Mouse (Mus musculus) liver, embryonic 13.5 days (tissue): Measurements from ENCODE around the gene Prmt7. TPM values are rescaled to one million over a fixed set of nuclear protein-coding genes. Genes with fewer than 3 reads are reported as not detected.

Experiments used
- ATAC-seq: fragments of 200-750 bp; cut with Nextera tagmentation; 2 replicates; pipeline ENCODE4 v1.8.0; 2017; ENCODE audit warnings: low read depth, mild to moderate bottlenecking, moderate number of reproducible peaks, moderate library complexity
- DNase-seq: peaks from one replicate; pipeline ENCODE4 v3.0.0; 2022
- H3K27ac ChIP-seq: fragments of 300-500 bp; sonication (generic); 2 replicates; pipeline ENCODE4 v1.5.1; 2015; ENCODE audit warnings: moderate library complexity, mild to moderate bottlenecking, inconsistent platforms
- H3K27me3 ChIP-seq: fragments of 300-500 bp; sonication (generic); 2 replicates; pipeline ENCODE4 v1.6.1; 2015; ENCODE audit warnings: mild to moderate bottlenecking, inconsistent platforms
- H3K36me3 ChIP-seq: fragments of 300-500 bp; sonication (generic); 2 replicates; pipeline ENCODE4 v1.6.1; 2015; ENCODE audit warnings: mild to moderate bottlenecking, inconsistent platforms
- H3K4me1 ChIP-seq: fragments of 300-500 bp; sonication (generic); replicated peaks from 2 replicates; pipeline ENCODE4 v1.6.1; 2015; ENCODE audit warnings: inconsistent platforms
- H3K4me2 ChIP-seq: fragments of 300-500 bp; sonication (generic); 2 replicates; pipeline ENCODE4 v1.6.1; 2015; ENCODE audit warnings: inconsistent platforms, mild to moderate bottlenecking, moderate library complexity
- H3K4me3 ChIP-seq: fragments of 300-500 bp; sonication (generic); replicated peaks from 2 replicates; pipeline ENCODE4 v1.5.1; 2015; ENCODE audit warnings: mild to moderate bottlenecking, inconsistent platforms
- H3K9ac ChIP-seq: fragments of 300-500 bp; sonication (generic); 2 replicates; pipeline ENCODE4 v1.6.1; 2015; ENCODE audit warnings: mild to moderate bottlenecking, inconsistent platforms
- H3K9me3 ChIP-seq: fragments of 300-500 bp; sonication (generic); replicated peaks from 2 replicates; pipeline ENCODE4 v1.6.1; 2016; ENCODE audit warnings: inconsistent platforms
- WGBS: fragments of 180-500 bp; shearing (Covaris S2); methylation state at CpG from one replicate; pipeline ENCODE4 v1.1.7; 2015; ENCODE audit not compliant: insufficient replicate concordance; 5-methylcytosine and 5-hydroxymethylcytosine counted together
- polyA plus RNA-seq: library from polyadenylated mRNA; unstranded; fragments of >200 nt; fragmentation: Nextera tagmentation; extraction: Ambion mirVana; gene quantifications from 2 replicates; pipeline ENCODE4 v1.2.1, GENCODE M21; 2015

Gene Prmt7
- 31.3 and 33.0 TPM in 2 replicates for polyA plus RNA-seq

- Histone ChIP-seq H3K9me3 (no peaks in the 10 kb centered on the region), H3K4me3 (peak within 1 kb of the TSS; percentile 91), H3K27me3 (no peaks in the 10 kb centered on the region), H3K36me3 (peaks cover 46% of the 10 kb centered on the region), H3K27ac (peak within 1 kb of the TSS; percentile 92), H3K4me2 (peak within 1 kb of the TSS; percentile 89), H3K4me1 (peaks cover 34% of the 10 kb centered on the region), H3K9ac (peak within 1 kb of the TSS; percentile 93)
- WGBS = 0% methylated on average over 52 of the region's 52 CpGs
- DNase-seq (peak; percentile 92), ATAC-seq (peak; percentile 97)
Measured at GRCm38 (mm10) chr8:106210821-106211345, at the start of gene Prmt7, which contains the start of gene Slc7a6os. Gene Prmt7, plus strand, starts transcription at chr8:106210936. Gene Slc7a6os, minus strand, starts transcription at chr8:106210935.

GRCm38 (mm10) chr8:106163251-106163650 lies 47.5 kb upstream of the Prmt7 start:
- peaks cover 7% of the 10 kb centered on the region for H3K4me1 ChIP-seq
- H3K9me3 ChIP-seq = no peaks in the 10 kb centered on the region
- H3K9ac ChIP-seq = no peak overlapping the region
- H3K27ac ChIP-seq = no peak overlapping the region
- H3K4me2 ChIP-seq = no peak overlapping the region
- WGBS = 80% methylated on average over 9 of the region's 9 CpGs
- ATAC-seq (no peak), DNase-seq (no peak)
- 0 out of 2 replicates have a peak, but pooled peaks cover 10% of the 10 kb centered on the region for H3K27me3 ChIP-seq
- H3K36me3 ChIP-seq = peaks cover 44% of the 10 kb centered on the region
- no peak overlapping the region for H3K4me3 ChIP-seq

- no peak overlapping the region for H3K4me2 ChIP-seq
- peaks cover 33% of the 10 kb centered on the region for H3K36me3 ChIP-seq
- H3K9me3 ChIP-seq = no peaks in the 10 kb centered on the region
- no peak overlapping the region for H3K27ac ChIP-seq
- WGBS = 36% methylated on average over 4 of the region's 4 CpGs
- DNase-seq (peak; percentile 61), ATAC-seq (no peak)
- H3K4me1 ChIP-seq = peaks cover 27% of the 10 kb centered on the region
- H3K9ac ChIP-seq = no peak overlapping the region
- no peak overlapping the region for H3K4me3 ChIP-seq
- 0 out of 2 replicates have a peak, but pooled peaks cover 10% of the 10 kb centered on the region for H3K27me3 ChIP-seq
Measured at GRCm38 (mm10) chr8:106165460-106165859, 45.3 kb upstream of the Prmt7 start.

GRCm38 (mm10) chr8:106168356-106169016 lies 42.2 kb upstream of the Prmt7 start, which contains the start of gene Slc7a6:
Gene Slc7a6, plus strand, starts transcription at chr8:106168857.
- Histone ChIP-seq H3K27me3 (0 out of 2 replicates have a peak, but pooled peaks cover 10% of the 10 kb centered on the region), H3K4me1 (peaks cover 27% of the 10 kb centered on the region), H3K27ac (peak within 1 kb of the TSS; percentile 77), H3K9me3 (no peaks in the 10 kb centered on the region), H3K9ac (peak within 1 kb of the TSS; percentile 80), H3K4me2 (peak within 1 kb of the TSS; percentile 100), H3K4me3 (peak within 1 kb of the TSS; percentile 79), H3K36me3 (peaks cover 7% of the 10 kb centered on the region)
- DNase-seq (peak; percentile 79), ATAC-seq (peak; percentile 92)
- under 1% methylated on average over 56 of the region's 59 CpGs for WGBS

- H3K4me1 ChIP-seq = peaks cover 27% of the 10 kb centered on the region
- DNase-seq = peak; percentile 43
Measured at GRCm38 (mm10) chr8:106169017-106169933, 41.5 kb upstream of the Prmt7 start.

GRCm38 (mm10) chr8:106169934-106170480 lies 40.7 kb upstream of the Prmt7 start:
- whole genome bisulfite sequencing = 34% methylated on average over 6 of the region's 6 CpGs
- ATAC-seq (no peak), DNase-seq (no peak)
- Histone ChIP-seq H3K27me3 (0 out of 2 replicates have a peak, but pooled peaks cover 10% of the 10 kb centered on the region), H3K27ac (no peak overlapping the region), H3K36me3 (no peaks in the 10 kb centered on the region), H3K4me2 (peak overlapping the region; percentile 100), H3K4me1 (peaks cover 27% of the 10 kb centered on the region), H3K9me3 (no peaks in the 10 kb centered on the region), H3K9ac (peak overlapping the region; percentile 80), H3K4me3 (peak overlapping the region; percentile 79)

More at GRCm38 (mm10) chr8:106169017-106169933, 41.5 kb upstream of the Prmt7 start:
- H3K4me3 ChIP-seq = peak overlapping the region; percentile 79
- H3K27ac ChIP-seq = peak overlapping the region; percentile 74
- H3K9me3 ChIP-seq = no peaks in the 10 kb centered on the region
- WGBS = 1% methylated on average over 54 of the region's 54 CpGs
- no peaks in the 10 kb centered on the region; the same call in 1 of the 2 replicates for H3K36me3 ChIP-seq
- H3K4me2 ChIP-seq = peak overlapping the region; percentile 100
- ATAC-seq = peak; percentile 56
- 0 out of 2 replicates have a peak, but pooled peaks cover 10% of the 10 kb centered on the region for H3K27me3 ChIP-seq
- H3K9ac ChIP-seq = peak overlapping the region; percentile 80

GRCm38 (mm10) chr8:106173566-106173965 lies 37.2 kb upstream of the Prmt7 start:
- Histone ChIP-seq H3K4me1 (peaks cover 30% of the 10 kb centered on the region), H3K27me3 (no peaks in the 10 kb centered on the region), H3K36me3 (no peaks in the 10 kb centered on the region), H3K4me3 (no peak overlapping the region), H3K9ac (no peak overlapping the region), H3K4me2 (no peak overlapping the region), H3K9me3 (no peaks in the 10 kb centered on the region), H3K27ac (no peak overlapping the region)
- 52% methylated on average over 3 of the region's 3 CpGs for WGBS
- DNase-seq (no peak), ATAC-seq (no peak)

- Histone ChIP-seq H3K36me3 (0 out of 2 replicates have a peak, but pooled peaks cover 4% of the 10 kb centered on the region), H3K4me3 (no peak overlapping the region), H3K27me3 (no peaks in the 10 kb centered on the region), H3K4me1 (peaks cover 13% of the 10 kb centered on the region), H3K9me3 (no peaks in the 10 kb centered on the region), H3K4me2 (no peak overlapping the region), H3K9ac (no peak overlapping the region), H3K27ac (no peak overlapping the region)
- DNase-seq = no peak
- WGBS = 58% methylated on average over 1 of the region's 1 CpGs
- ATAC-seq = no peak
Measured at GRCm38 (mm10) chr8:106176891-106177290, 33.8 kb upstream of the Prmt7 start.

- Histone ChIP-seq H3K4me1 (peaks cover 13% of the 10 kb centered on the region), H3K4me2 (no peak overlapping the region), H3K27ac (no peak overlapping the region), H3K27me3 (no peaks in the 10 kb centered on the region), H3K9ac (no peak overlapping the region), H3K9me3 (no peaks in the 10 kb centered on the region), H3K4me3 (no peak overlapping the region), H3K36me3 (0 out of 2 replicates have a peak, but pooled peaks cover 4% of the 10 kb centered on the region)
- WGBS = 67% methylated on average over 1 of the region's 1 CpGs
- no peak for ATAC-seq
- DNase-seq = no peak
Measured at GRCm38 (mm10) chr8:106177594-106177993, 33.1 kb upstream of the Prmt7 start.

GRCm38 (mm10) chr8:106178428-106178827 lies 32.3 kb upstream of the Prmt7 start:
- DNase-seq (no peak), ATAC-seq (no peak)
- Histone ChIP-seq H3K9me3 (no peaks in the 10 kb centered on the region), H3K4me3 (no peak overlapping the region), H3K27me3 (no peaks in the 10 kb centered on the region), H3K9ac (no peak overlapping the region), H3K36me3 (0 out of 2 replicates have a peak, but pooled peaks cover 4% of the 10 kb centered on the region), H3K4me2 (no peak overlapping the region), H3K4me1 (peaks cover 13% of the 10 kb centered on the region), H3K27ac (no peak overlapping the region)
- WGBS = 78% methylated on average over 2 of the region's 2 CpGs
